Mouse (Mus musculus): ENCODE measurements around the gene Kcnip1. TPM values are rescaled to one million over a fixed set of nuclear protein-coding genes. Genes with fewer than 3 reads are reported as not detected.

Gene Kcnip1
- total and polyA plus RNA-seq, 3 experiments: 0.04 to 0.17 TPM; not detected in 1

DNA sequence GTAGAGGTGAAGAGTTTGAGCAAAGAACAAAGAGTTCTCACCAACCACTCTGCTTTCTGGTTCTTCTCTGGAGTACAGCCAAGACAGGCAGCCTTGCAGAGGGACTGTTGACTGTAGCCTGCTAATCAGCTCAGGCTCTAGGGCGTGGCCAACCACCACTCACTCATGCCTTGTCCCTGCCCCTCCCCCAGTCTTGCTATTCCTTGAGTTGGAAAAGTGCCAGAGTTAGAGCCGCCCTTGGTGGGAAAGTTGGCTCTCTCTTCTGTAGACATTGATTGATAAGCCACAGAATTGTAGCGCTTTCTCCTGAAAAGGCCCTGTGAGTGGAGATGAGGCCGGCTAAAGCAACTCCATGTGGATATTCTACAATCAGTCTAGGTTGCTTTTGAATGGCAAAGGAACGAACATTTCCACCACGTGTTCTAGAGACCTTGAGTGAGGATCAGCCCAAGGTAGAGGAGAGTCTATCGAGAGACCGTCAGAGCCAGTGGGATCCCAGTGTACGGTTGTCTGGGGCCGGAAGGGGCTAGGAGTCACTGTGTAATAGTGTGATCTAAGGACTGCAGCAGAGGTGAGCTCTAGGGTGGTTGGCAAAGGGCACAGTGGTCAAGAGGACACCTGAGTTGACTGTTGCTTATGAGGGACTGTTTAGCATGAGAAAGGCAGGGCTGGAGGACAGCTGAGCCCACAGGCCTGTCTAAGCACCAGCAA, 119.7 kb downstream of the Kcnip1 start:
- Histone ChIP-seq H3K4me1 (ENCODE audit: control insufficient read depth in 1 of 2, insufficient read depth in 2 of 2) (peaks cover 6 to 7% of the 10 kb centered on the region in 2 experiments; a peak in 3 of 4 replicates), H3K4me3 (replicated peaks in 1 of 3; ENCODE audit: low read depth in 2 of 3, low read length in 2 of 3, poor library complexity in 1 of 3) (no peak overlapping the region), H3K9ac (ENCODE audit: insufficient read depth, low read depth) (no peak overlapping the region), H3K9me3 (replicated peaks; ENCODE audit: low read length) (peaks cover 14% of the 10 kb centered on the region), H3K79me2 (replicated peaks; ENCODE audit: control insufficient read depth, extremely low read depth, insufficient read depth, poor library complexity, severe bottlenecking) (no peaks in the 10 kb centered on the region), H3K36me3 (replicated peaks in 1 of 2; ENCODE audit: control insufficient read depth in 1 of 2, insufficient read depth in 1 of 2, low read length in 1 of 2) (no peaks in the 10 kb centered on the region), H3K27me3 (replicated peaks) (peaks cover 78% of the 10 kb centered on the region), H3K27ac (ENCODE audit: insufficient read depth, low read depth) (no peak overlapping the region), H3K4me2 (ENCODE audit: insufficient read depth, low read depth, poor library complexity, severe bottlenecking) (no peak overlapping the region)
- in situ Hi-C loops (cut with MboI; ENCODE audit: low pct_ligation_motif_present, low pct_unique_long_range_greater_than_20kb, low sequenced_read_pairs): no loop called here
- dilution Hi-C loops (cut with MboI; ENCODE audit: extremely low pct_ligation_motif_present, extremely low pct_unique_long_range_greater_than_20kb, low sequenced_read_pairs): no loop called here
- DNase-seq (ENCODE audit: extremely low read depth): no peak
- TF ChIP-seq IRF4 (IDR thresholded peaks at IDR 0.05; ENCODE audit: low read depth, low read length) (no peak), UBTF (IDR thresholded peaks at IDR 0.05; ENCODE audit: low read depth, low read length) (no peak)

- Histone ChIP-seq H3K36me3 (replicated peaks in 1 of 2; ENCODE audit: control insufficient read depth in 1 of 2, insufficient read depth in 1 of 2, low read length in 1 of 2) (no peaks in the 10 kb centered on the region), H3K4me3 (replicated peaks in 1 of 3; ENCODE audit: low read depth in 2 of 3, low read length in 2 of 3, poor library complexity in 1 of 3) (no peak overlapping the region)
Observed at GRCm38 (mm10) chr11:33872716-33873048, 120.3 kb downstream of the Kcnip1 start.

GRCm38 (mm10) chr11:33871998-33872715, 120.8 kb downstream of the Kcnip1 start:
- Histone ChIP-seq H3K4me3 (replicated peaks in 1 of 3; ENCODE audit: low read depth in 2 of 3, low read length in 2 of 3, poor library complexity in 1 of 3) (no peak overlapping the region), H3K4me2 (ENCODE audit: insufficient read depth, low read depth, poor library complexity, severe bottlenecking) (no peak overlapping the region), H3K27me3 (replicated peaks) (peaks cover 76% of the 10 kb centered on the region), H3K4me1 (ENCODE audit: control insufficient read depth in 1 of 2, insufficient read depth in 2 of 2) (peaks cover 6 to 7% of the 10 kb centered on the region in 2 experiments; a peak in 3 of 4 replicates), H3K9ac (ENCODE audit: insufficient read depth, low read depth) (no peak overlapping the region), H3K27ac (ENCODE audit: insufficient read depth, low read depth) (no peak overlapping the region), H3K9me3 (replicated peaks; ENCODE audit: low read length) (peaks cover 12% of the 10 kb centered on the region), H3K79me2 (replicated peaks; ENCODE audit: control insufficient read depth, extremely low read depth, insufficient read depth, poor library complexity, severe bottlenecking) (no peaks in the 10 kb centered on the region), H3K36me3 (replicated peaks in 1 of 2; ENCODE audit: control insufficient read depth in 1 of 2, insufficient read depth in 1 of 2, low read length in 1 of 2) (no peaks in the 10 kb centered on the region)
- no peak for DNase-seq (ENCODE audit: extremely low read depth)
- TF ChIP-seq UBTF (IDR thresholded peaks at IDR 0.05; ENCODE audit: low read depth, low read length) (no peak), EP300 (IDR thresholded peaks at IDR 0.05; ENCODE audit: low read length) (no peak)
- dilution Hi-C loops (cut with MboI; ENCODE audit: extremely low pct_ligation_motif_present, extremely low pct_unique_long_range_greater_than_20kb, low sequenced_read_pairs): no loop called here
- in situ Hi-C loops (cut with MboI; ENCODE audit: low pct_ligation_motif_present, low pct_unique_long_range_greater_than_20kb, low sequenced_read_pairs): no loop called here

More at GRCm38 (mm10) chr11:33872716-33873048, 120.3 kb downstream of the Kcnip1 start:
- H3K27me3 ChIP-seq (replicated peaks): peaks cover 78% of the 10 kb centered on the region
- DNase-seq (ENCODE audit: extremely low read depth): no peak
- H3K9me3 ChIP-seq (replicated peaks; ENCODE audit: low read length): peaks cover 14% of the 10 kb centered on the region
- in situ Hi-C loops (cut with MboI; ENCODE audit: low pct_ligation_motif_present, low pct_unique_long_range_greater_than_20kb, low sequenced_read_pairs) (no loop called here), dilution Hi-C loops (cut with MboI; ENCODE audit: extremely low pct_ligation_motif_present, extremely low pct_unique_long_range_greater_than_20kb, low sequenced_read_pairs) (no loop called here)
- H3K4me2 ChIP-seq (ENCODE audit: insufficient read depth, low read depth, poor library complexity, severe bottlenecking): no peak overlapping the region
- H3K79me2 ChIP-seq (replicated peaks; ENCODE audit: control insufficient read depth, extremely low read depth, insufficient read depth, poor library complexity, severe bottlenecking): no peaks in the 10 kb centered on the region
- no peak overlapping the region for H3K9ac ChIP-seq (ENCODE audit: insufficient read depth, low read depth)
- no peak for TF ChIP-seq CTCF (conservative IDR thresholded peaks at IDR 0.05 in 1 of 2, IDR thresholded peaks at IDR 0.05 in 1 of 2; ENCODE audit: low read depth in 2 of 2, low read length in 2 of 2)
- no peak for TF ChIP-seq ZMIZ1 (IDR thresholded peaks at IDR 0.05; ENCODE audit: low read depth, low read length)
- no peak for TF ChIP-seq E2F4 (IDR thresholded peaks at IDR 0.05; ENCODE audit: insufficient replicate concordance, low read depth, low read length)
- no peak for TF ChIP-seq POLR2AphosphoS2 (IDR thresholded peaks at IDR 0.05; ENCODE audit: low read depth, low read length)
- no peak for TF ChIP-seq SIN3A (IDR thresholded peaks at IDR 0.05; ENCODE audit: low read length)
- no peak for TF ChIP-seq HCFC1 (IDR thresholded peaks at IDR 0.05; ENCODE audit: low read depth, low read length)
- TF ChIP-seq NELFE (IDR thresholded peaks at IDR 0.05; ENCODE audit: low read depth, low read length): no peak
- no peak for TF ChIP-seq ETS1 (conservative IDR thresholded peaks at IDR 0.05; ENCODE audit: low read depth, low read length)
- no peak for TF ChIP-seq CHD2 (IDR thresholded peaks at IDR 0.05; ENCODE audit: low read length)
- no peak for TF ChIP-seq USF1 (IDR thresholded peaks at IDR 0.05; ENCODE audit: low read depth, low read length)
- no peak overlapping the region for H3K27ac ChIP-seq (ENCODE audit: insufficient read depth, low read depth)
- H3K4me1 ChIP-seq (ENCODE audit: control insufficient read depth in 1 of 2, insufficient read depth in 2 of 2): peaks cover 6 to 7% of the 10 kb centered on the region in 2 experiments; a peak in 3 of 4 replicates
